Mouse (Mus musculus) MEL (cell line): Measurements from ENCODE around the gene Aunip. TPM values are rescaled to one million over a fixed set of nuclear protein-coding genes. Genes with fewer than 3 reads are reported as not detected.

Source experiments
- DNase-seq: peaks from one replicate; pipeline ENCODE4 v3.0.0; 2011; ENCODE audit warnings: low read depth, low spot score
- H3K27ac ChIP-seq: 2 replicates; pipeline ENCODE4 v1.5.1; 2012; ENCODE audit warnings: low read depth, mild to moderate bottlenecking, control low read depth, low read length, moderate library complexity; ENCODE audit not compliant: control insufficient read depth
- H3K27me3 ChIP-seq, 2 experiments: fragments of 150-350 bp in 1 of 2; sonication (generic) in 1 of 2; 2 replicates each; pipeline ENCODE4 v1.6.1; 2012; ENCODE audit warnings: low read length in 2 of 2, mild to moderate bottlenecking in 2 of 2, improper control_type of control experiment in 1 of 2, moderate library complexity in 1 of 2; ENCODE audit not compliant: insufficient read depth in 2 of 2, control insufficient read depth in 1 of 2
- H3K36me3 ChIP-seq, 2 experiments: 2 replicates each; pipeline ENCODE4 v1.6.1; 2012 to 2014; ENCODE audit warnings: low read length in 2 of 2, improper control_type of control experiment in 1 of 2, inconsistent platforms in 1 of 2, mild to moderate bottlenecking in 1 of 2; ENCODE audit not compliant: insufficient read depth in 2 of 2, control insufficient read depth in 1 of 2
- H3K4me1 ChIP-seq, 2 experiments: fragments of 150-350 bp in 1 of 2; sonication (generic) in 1 of 2; 2 replicates each; pipeline ENCODE4 v1.6.1; 2012; ENCODE audit warnings: low read length in 2 of 2, improper control_type of control experiment in 1 of 2, mild to moderate bottlenecking in 1 of 2; ENCODE audit not compliant: insufficient read depth in 2 of 2, control insufficient read depth in 1 of 2
- H3K4me3 ChIP-seq, 2 experiments: fragments of 150-350 bp in 1 of 2; sonication (generic) in 1 of 2; 2 replicates each; pipeline ENCODE4 v1.5.1; 2012; ENCODE audit warnings: low read depth in 2 of 2, low read length in 2 of 2, mild to moderate bottlenecking in 2 of 2, moderate library complexity in 2 of 2, control low read depth in 1 of 2, improper control_type of control experiment in 1 of 2; ENCODE audit not compliant: control insufficient read depth in 1 of 2, insufficient read depth in 1 of 2
- H3K79me2 ChIP-seq: 2 replicates; pipeline ENCODE4 v1.6.1; 2012; ENCODE audit warnings: mild to moderate bottlenecking, low read length, moderate library complexity; ENCODE audit not compliant: control insufficient read depth, poor library complexity, insufficient read depth
- H3K9ac ChIP-seq: 2 replicates; pipeline ENCODE4 v1.6.1; 2012; ENCODE audit warnings: low read depth, mild to moderate bottlenecking, control low read depth, low read length, moderate library complexity; ENCODE audit not compliant: control insufficient read depth, poor library complexity, severe bottlenecking
- H3K9me3 ChIP-seq: fragments of 150-350 bp; sonication (generic); replicated peaks from 2 replicates; pipeline ENCODE4 v1.6.1; 2012; ENCODE audit warnings: mild to moderate bottlenecking, low read length, improper control_type of control experiment, moderate library complexity; ENCODE audit not compliant: insufficient read depth
- BHLHE40 ChIP-seq: IDR thresholded peaks from 2 replicates; pipeline ENCODE4 v1.6.1; 2012; ENCODE audit warnings: low read depth, mild to moderate bottlenecking, inconsistent platforms, low read length, improper control_type of control experiment, borderline replicate concordance
- CHD1 ChIP-seq: IDR thresholded peaks from 2 replicates; pipeline ENCODE4 v1.6.1; 2012; ENCODE audit warnings: low read depth, mild to moderate bottlenecking, inconsistent platforms, low read length, improper control_type of control experiment
- CHD2 ChIP-seq: IDR thresholded peaks from 2 replicates; pipeline ENCODE4 v1.6.1; 2011; ENCODE audit warnings: low read length, improper control_type of control experiment
- CTCF ChIP-seq, 3 experiments: IDR thresholded peaks in 2 of 3; conservative IDR thresholded peaks in 1 of 3; 2 replicates each; pipeline ENCODE4 v1.5.1; 2011 to 2012; ENCODE audit warnings: low read length in 3 of 3, low read depth in 2 of 3, mild to moderate bottlenecking in 2 of 3, improper control_type of control experiment in 1 of 3, inconsistent platforms in 1 of 3, mixed read lengths in 1 of 3, moderate library complexity in 1 of 3; ENCODE audit not compliant: control insufficient read depth in 1 of 3, insufficient read depth in 1 of 3, poor library complexity in 1 of 3, severe bottlenecking in 1 of 3
- EP300 ChIP-seq, 2 experiments: IDR thresholded peaks; 2 replicates each; pipeline ENCODE4 v1.6.1; 2011; ENCODE audit warnings: improper control_type of control experiment in 2 of 2, low read length in 2 of 2, low read depth in 1 of 2, mild to moderate bottlenecking in 1 of 2
- GABPA ChIP-seq: IDR thresholded peaks from 2 replicates; pipeline ENCODE4 v1.6.1; 2012; ENCODE audit warnings: low read depth, mild to moderate bottlenecking, inconsistent platforms, low read length, improper control_type of control experiment, moderate library complexity
- HCFC1 ChIP-seq: IDR thresholded peaks from 2 replicates; pipeline ENCODE4 v1.6.1; 2012; ENCODE audit warnings: low read depth, mild to moderate bottlenecking, inconsistent platforms, low read length, improper control_type of control experiment, moderate library complexity
- MAZ ChIP-seq: IDR thresholded peaks from 2 replicates; pipeline ENCODE4 v1.6.1; 2012; ENCODE audit warnings: low read depth, mild to moderate bottlenecking, inconsistent platforms, low read length, improper control_type of control experiment
- MEF2A ChIP-seq: IDR thresholded peaks from 2 replicates; pipeline ENCODE4 v1.6.1; 2014; ENCODE audit warnings: low read depth, mild to moderate bottlenecking, inconsistent platforms, low read length, improper control_type of control experiment; ENCODE audit not compliant: poor library complexity, insufficient replicate concordance, severe bottlenecking; ENCODE audit errors: extremely low read depth
- MYB ChIP-seq: IDR thresholded peaks from 2 replicates; pipeline ENCODE4 v1.6.1; 2011; ENCODE audit warnings: mild to moderate bottlenecking, low read depth, low read length, improper control_type of control experiment
- NRF1 ChIP-seq: IDR thresholded peaks from 2 replicates; pipeline ENCODE4 v1.6.1; 2014; ENCODE audit warnings: low read depth, mild to moderate bottlenecking, inconsistent platforms, low read length, improper control_type of control experiment, moderate library complexity; ENCODE audit not compliant: poor library complexity, insufficient read depth, severe bottlenecking
- POLR2AphosphoS2 ChIP-seq: IDR thresholded peaks from 2 replicates; pipeline ENCODE4 v1.6.1; 2011; ENCODE audit warnings: low read length, improper control_type of control experiment
- RCOR1 ChIP-seq: IDR thresholded peaks from 2 replicates; pipeline ENCODE4 v1.6.1; 2012; ENCODE audit warnings: low read depth, mild to moderate bottlenecking, inconsistent platforms, low read length, improper control_type of control experiment
- SMC3 ChIP-seq: IDR thresholded peaks from 2 replicates; pipeline ENCODE4 v1.6.1; 2011; ENCODE audit warnings: low read depth, low read length, improper control_type of control experiment
- TAL1 ChIP-seq: IDR thresholded peaks from 2 replicates; pipeline ENCODE4 v1.6.1; 2012; ENCODE audit warnings: mild to moderate bottlenecking, inconsistent platforms, low read length, moderate library complexity, mixed read lengths
- USF1 ChIP-seq: IDR thresholded peaks from 2 replicates; pipeline ENCODE4 v1.6.1; 2014; ENCODE audit warnings: low read depth, mild to moderate bottlenecking, inconsistent platforms, low read length, improper control_type of control experiment, moderate library complexity
- USF2 ChIP-seq, 2 experiments: IDR thresholded peaks; 2 replicates each; pipeline ENCODE4 v1.6.1; 2011 to 2012; ENCODE audit warnings: improper control_type of control experiment in 2 of 2, low read length in 2 of 2, borderline replicate concordance in 1 of 2, inconsistent platforms in 1 of 2, low read depth in 1 of 2, mild to moderate bottlenecking in 1 of 2; ENCODE audit not compliant: insufficient read depth in 1 of 2
- ZMIZ1 ChIP-seq: IDR thresholded peaks from 2 replicates; pipeline ENCODE4 v1.6.1; 2012; ENCODE audit warnings: low read depth, mild to moderate bottlenecking, inconsistent platforms, low read length, improper control_type of control experiment, moderate library complexity
- polyA plus RNA-seq, 2 experiments: library from polyadenylated mRNA; stranded (reverse) in 1 of 2; unstranded in 1 of 2; fragments of >175 nt in 1 of 2; fragments of >200 nt in 1 of 2; gene quantifications; 2 replicates each; pipeline versions ENCODE4 v1.2.1 to v1.2.4; 2012; ENCODE audit warnings: low replicate concordance in 2 of 2, low read depth in 1 of 2; ENCODE audit not compliant: insufficient read length in 2 of 2, insufficient read depth in 1 of 2, missing spikeins in 1 of 2
- total RNA-seq: library from RNA; depleted of rRNA; stranded (reverse); fragments of 300-350 nt; gene quantifications from 2 replicates; pipeline ENCODE4 v1.2.3, GENCODE M21; 2012

Gene Aunip
- total and polyA plus RNA-seq, 3 experiments = 14.9 to 20.6 TPM; not detected in 1

GRCm38 (mm10) chr4:134469341-134469796 lies 41.4 kb upstream of the Aunip start:
- H3K4me3 ChIP-seq = peak overlapping the region; percentile 63 to 85
- no peak for TF ChIP-seq MYB
- TF ChIP-seq CHD1 = 0 out of 2 replicates have a peak, but pooled peaks have one; percentile 41
- DNase-seq = no peak
- H3K27me3 ChIP-seq = no peaks in the 10 kb centered on the region
- H3K9ac ChIP-seq = peak overlapping the region; percentile 44
- no peaks in the 10 kb centered on the region for H3K9me3 ChIP-seq
- peaks cover 5 to 13% of the 10 kb centered on the region in 2 experiments; a peak in 3 of 4 replicates for H3K36me3 ChIP-seq
- H3K79me2 ChIP-seq = peaks cover 8% of the 10 kb centered on the region
- peaks cover 0 to 8% of the 10 kb centered on the region in 2 experiments; a peak in 1 of 4 replicates for H3K4me1 ChIP-seq
- H3K27ac ChIP-seq = peak overlapping the region; percentile 73

- Histone ChIP-seq H3K36me3 (peaks cover 5 to 13% of the 10 kb centered on the region in 2 experiments; a peak in 3 of 4 replicates), H3K79me2 (peaks cover 8% of the 10 kb centered on the region), H3K27ac (no peak overlapping the region), H3K27me3 (no peaks in the 10 kb centered on the region), H3K4me3 (no peak overlapping the region), H3K9ac (0 out of 2 replicates have a peak overlapping the region, but pooled peaks have one; percentile 9), H3K9me3 (no peaks in the 10 kb centered on the region), H3K4me1 (peaks cover 0 to 8% of the 10 kb centered on the region in 2 experiments; a peak in 1 of 4 replicates)
- no peak for TF ChIP-seq ZMIZ1
- TF ChIP-seq HCFC1 = no peak
- no peak for TF ChIP-seq POLR2AphosphoS2
- no peak for TF ChIP-seq TAL1
- TF ChIP-seq CHD2 = no peak
- TF ChIP-seq CTCF (IDR thresholded peaks at IDR 0.05 in 2 of 3, conservative IDR thresholded peaks at IDR 0.05 in 1 of 3; ENCODE audit: control insufficient read depth in 1 of 3, insufficient read depth in 1 of 3, low read depth in 2 of 3, low read length in 3 of 3, poor library complexity in 1 of 3, severe bottlenecking in 1 of 3) = no peak
- TF ChIP-seq RCOR1 = no peak
- TF ChIP-seq NRF1 = no peak
- no peak for TF ChIP-seq MAZ
- no peak for TF ChIP-seq CHD1
- no peak for TF ChIP-seq USF2 (IDR thresholded peaks at IDR 0.05; ENCODE audit: borderline replicate concordance in 1 of 2, insufficient read depth in 1 of 2, low read depth in 1 of 2, low read length in 2 of 2)
- no peak for TF ChIP-seq MEF2A
- TF ChIP-seq BHLHE40 = no peak
- TF ChIP-seq SMC3 = no peak
- TF ChIP-seq GABPA = no peak
- TF ChIP-seq USF1 = no peak
- no peak for TF ChIP-seq EP300 (IDR thresholded peaks at IDR 0.05; ENCODE audit: low read depth in 1 of 2, low read length in 2 of 2)
- DNase-seq = no peak
These were observed 40.8 kb upstream of the Aunip start for GRCm38 (mm10) chr4:134469985-134470384.
